Mouse (Mus musculus): ENCODE measurements at regions not wholly inside any gene's neighbourhood (a gene's known extent, or its start where the extent isn't known, plus 50 kb on each side); places are given as distances from the start of the nearest gene placed in this dataset.

DNA sequence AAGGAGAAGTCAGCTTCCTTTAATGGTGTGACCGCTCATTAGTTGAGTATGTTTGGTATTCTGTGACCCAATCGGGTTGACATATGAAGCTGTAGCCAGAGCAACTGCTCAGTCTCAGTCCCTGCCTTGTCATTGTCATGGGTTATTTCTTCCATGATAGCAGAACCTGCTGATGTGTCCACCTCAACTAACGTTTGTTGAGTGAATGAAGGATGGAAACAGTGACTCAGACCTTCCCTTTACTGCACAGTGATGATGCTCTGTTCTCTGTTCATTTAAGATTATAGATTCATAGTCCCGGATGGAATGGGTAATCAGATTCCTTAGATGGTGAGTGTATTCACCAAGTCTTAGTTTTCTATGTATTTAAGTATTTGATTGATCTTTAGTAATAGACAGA lies 493.3 kb upstream of the Adamts16 start:
- no peak for DNase-seq

DNA sequence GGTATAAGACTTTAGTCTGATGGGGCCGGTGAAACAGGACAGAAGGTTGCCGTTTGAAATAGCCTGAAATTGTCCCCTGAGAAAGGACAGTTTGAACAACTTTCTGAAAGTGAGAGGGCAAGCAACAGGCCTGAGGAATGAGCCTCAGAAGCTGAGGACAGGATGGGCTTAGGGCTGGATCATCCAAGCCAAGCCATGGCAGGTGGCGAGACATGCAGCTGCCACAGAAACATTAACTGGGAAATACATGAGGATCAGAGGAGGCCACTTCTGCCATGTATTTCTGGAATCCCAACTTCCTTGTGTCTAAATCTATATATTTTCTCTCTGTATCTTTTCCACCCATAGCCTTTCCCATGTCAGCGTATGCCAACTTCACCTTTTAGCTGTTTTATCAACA lies 491.5 kb upstream of the Adamts16 start:
- no peak for DNase-seq

DNA sequence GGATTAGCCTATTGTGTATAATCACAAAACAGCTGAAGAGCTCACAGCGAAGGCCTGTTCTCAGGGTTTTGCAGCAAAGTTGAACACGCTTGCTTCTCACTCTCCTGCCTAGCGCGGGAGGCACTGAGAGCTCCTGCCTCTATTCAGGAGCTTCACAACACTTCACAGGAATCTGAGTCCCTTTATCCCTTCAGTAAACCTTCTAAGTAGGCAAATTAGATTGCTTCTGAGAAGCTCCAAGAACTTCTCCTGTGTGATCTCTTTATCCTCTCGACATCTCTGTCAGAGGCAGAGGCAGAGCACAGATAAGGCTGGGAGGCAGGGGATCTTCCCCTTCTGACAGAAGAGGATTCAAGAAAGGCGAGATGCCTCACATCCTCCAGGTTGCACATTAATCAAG lies 488.7 kb upstream of the Adamts16 start:
- no peak for DNase-seq

DNA sequence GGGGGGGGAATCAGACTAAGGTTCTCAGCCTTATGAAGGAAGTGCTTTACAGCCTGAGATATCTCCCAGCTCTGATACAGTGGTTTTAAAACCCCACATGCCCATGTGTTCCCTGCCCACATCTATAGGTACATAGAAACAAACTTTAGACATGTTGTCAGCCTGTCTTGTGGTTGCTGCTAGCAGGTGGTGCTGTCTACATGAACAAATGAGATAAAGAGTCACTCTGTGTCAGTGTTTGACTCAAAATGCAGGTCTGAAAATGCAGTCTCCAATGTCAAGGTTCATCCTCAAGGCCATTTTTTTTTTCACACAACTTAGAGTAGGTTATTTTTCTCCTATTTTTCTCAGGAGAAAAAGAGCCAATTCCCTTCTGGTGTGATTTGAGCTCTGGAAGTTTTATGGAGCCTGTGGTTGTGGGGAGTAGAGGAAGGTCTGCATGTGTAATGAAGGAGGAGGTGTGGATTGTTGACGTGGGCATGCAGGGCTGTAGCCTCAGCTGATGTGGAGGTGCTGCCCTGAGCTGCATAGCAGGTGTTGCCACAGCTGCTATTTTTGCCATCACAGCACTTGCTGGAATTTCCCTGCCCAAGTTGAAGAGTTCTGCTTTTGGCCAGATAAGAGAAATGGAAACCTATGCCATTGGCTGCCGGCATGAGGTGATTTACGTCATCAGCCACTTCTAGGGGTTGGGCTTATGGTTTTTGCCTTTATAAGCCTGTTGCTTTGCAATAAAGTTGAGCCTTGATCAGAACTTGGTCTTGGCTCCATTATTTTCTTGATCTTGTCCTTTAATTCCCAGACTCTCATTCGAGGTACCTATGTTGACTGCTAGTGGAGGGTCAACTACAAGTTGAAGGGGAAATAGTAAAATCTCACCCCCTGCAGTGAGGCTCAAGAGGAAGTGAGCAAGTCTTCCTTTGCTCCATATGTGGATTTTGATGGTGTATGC lies 486.5 kb upstream of the Adamts16 start:
- no peak for DNase-seq

GRCm38 (mm10) chr13:71320489-71320888 lies 478.9 kb upstream of the Adamts16 start:
- no peak for DNase-seq

- DNase-seq, result no peak
Observed at GRCm38 (mm10) chr13:71303956-71304355, 462.3 kb upstream of the Adamts16 start.

- DNase-seq, result no peak
Observed at GRCm38 (mm10) chr13:71275991-71276390, 434.4 kb upstream of the Adamts16 start.

DNA sequence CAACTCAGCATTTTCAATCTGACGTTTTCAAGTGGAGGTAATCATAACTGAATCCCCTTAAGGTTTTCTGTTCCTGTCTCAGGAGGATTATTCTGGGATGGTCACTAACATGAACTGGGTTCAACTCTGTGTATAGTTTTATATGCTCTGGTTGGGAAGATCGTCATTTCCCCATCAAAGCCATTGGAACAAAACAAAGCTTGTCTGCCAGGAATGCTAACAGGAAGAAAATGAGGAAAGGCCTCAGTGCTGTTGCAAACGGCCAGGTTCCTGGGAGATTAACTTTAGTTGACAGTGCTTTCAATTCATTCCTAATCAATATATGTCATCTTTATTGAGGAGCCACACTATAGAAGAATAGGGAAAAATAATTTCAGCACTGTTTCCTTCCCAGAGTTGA lies 432.5 kb upstream of the Adamts16 start:
- no peak for DNase-seq

DNA sequence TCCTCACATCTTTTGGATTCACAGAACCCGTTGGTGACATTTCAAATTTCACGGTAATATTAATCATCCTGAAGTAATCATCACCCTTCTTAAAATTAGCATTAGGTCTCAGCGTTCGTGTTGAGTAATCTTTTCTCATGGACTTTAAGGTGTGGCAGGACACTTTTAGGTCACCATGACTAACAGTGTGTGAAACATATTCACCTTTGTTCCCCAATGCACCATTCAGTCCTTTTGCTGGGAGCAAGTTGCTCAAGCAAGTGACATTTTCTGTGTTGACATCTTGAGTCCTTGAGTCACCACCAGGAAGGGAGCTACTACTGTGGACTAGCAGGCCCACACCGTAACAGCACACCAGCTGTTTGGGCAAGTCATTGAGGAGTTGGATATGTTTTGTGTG lies 431.9 kb upstream of the Adamts16 start:
- no peak for DNase-seq

DNA sequence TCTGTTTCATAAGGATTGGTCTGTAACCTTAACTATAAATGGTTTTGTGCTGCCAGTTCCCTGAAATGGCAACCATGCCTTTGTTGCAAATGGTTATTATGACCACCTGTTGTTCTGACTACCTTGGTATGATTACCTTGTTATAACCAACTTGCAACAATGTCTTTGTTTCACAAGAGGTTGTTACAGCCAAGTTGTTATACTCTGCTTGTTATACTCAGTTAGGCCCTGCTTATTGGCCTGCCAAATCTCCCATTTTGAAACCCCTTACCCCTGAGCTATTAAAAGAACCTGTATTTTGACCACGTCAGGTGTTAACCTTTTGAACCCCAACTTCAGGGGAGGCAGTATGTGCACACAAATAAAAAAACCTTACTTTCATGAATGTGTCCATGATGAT lies 431.5 kb upstream of the Adamts16 start:
- DNase-seq, result no peak

- DNase-seq, result no peak
Observed at GRCm38 (mm10) chr13:71272431-71272830, 430.8 kb upstream of the Adamts16 start.

- DNase-seq, result no peak
Observed at GRCm38 (mm10) chr13:71271727-71272418, 430.3 kb upstream of the Adamts16 start.

- DNase-seq, result no peak
Observed at GRCm38 (mm10) chr13:71270370-71270769, 428.8 kb upstream of the Adamts16 start.

- DNase-seq, result no peak
Observed at GRCm38 (mm10) chr13:71269496-71269895, 427.9 kb upstream of the Adamts16 start.

DNA sequence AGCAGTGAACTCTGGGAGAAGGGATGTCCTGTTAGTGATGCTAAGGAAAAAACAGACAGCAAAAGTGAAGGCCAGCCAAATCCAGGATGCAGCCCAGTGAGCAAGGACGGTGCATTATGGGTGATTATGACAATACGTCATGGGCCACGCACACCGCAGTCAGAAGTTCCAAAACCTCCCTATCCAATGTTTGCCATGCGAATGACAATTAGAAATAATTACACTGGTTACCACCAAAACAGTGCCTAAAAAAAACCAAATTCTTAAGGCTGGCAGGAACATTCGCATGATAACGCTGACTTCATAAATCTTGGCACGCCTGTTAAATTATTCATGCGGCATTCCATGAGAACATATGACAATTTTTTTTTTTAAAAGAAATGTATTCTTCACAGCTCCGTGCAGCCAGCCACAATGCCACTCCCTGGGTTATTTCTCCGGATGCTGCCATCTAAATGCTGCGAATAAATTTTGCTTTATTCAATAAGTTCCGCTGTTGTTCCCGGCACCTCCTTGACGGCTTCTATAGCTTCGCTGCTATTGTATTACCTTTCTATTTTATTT lies 421.8 kb upstream of the Adamts16 start:
- no peak for DNase-seq

GRCm38 (mm10) chr13:71262575-71263295 lies 421.1 kb upstream of the Adamts16 start:
- peak; percentile 59 for DNase-seq

GRCm38 (mm10) chr13:71254016-71254415 lies 412.4 kb upstream of the Adamts16 start:
- no peak for DNase-seq

DNA sequence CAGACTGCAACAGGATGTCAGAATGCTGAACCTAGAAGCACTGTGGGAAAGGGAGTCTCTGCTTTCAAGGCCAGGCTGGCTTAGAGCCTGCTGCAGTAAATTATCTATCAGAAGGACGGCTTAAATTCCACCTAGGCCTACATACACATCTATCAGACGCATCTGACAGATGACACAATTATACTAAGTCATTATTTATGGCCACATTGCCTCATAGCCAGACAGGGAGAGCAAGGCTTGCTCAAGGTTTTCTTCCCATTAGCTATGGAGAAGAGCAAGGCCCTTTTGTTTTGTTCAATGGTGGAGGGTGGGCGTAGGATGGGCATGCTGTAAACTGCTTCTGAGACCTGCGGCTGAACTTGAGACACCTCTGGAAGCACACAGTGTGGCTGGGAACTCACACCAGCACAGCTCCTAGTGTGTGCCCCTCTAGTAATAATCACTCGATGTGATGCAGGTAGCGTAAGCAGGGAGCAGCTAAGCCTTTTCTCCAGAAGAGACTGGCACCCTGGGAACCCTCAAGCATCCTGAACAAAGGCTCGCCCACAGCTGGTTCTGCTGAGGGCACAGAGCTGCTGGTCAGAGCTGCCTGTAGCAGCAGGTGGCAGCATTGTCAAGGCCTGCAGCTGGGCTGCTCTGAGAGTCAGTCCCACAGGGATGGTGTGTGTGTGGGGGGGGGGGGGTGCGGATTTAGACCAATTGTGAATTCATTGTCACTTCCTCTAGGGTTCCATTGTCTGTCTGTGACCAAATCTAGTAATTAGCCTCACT lies 406.8 kb upstream of the Adamts16 start:
- peak; percentile 75 for DNase-seq

DNA sequence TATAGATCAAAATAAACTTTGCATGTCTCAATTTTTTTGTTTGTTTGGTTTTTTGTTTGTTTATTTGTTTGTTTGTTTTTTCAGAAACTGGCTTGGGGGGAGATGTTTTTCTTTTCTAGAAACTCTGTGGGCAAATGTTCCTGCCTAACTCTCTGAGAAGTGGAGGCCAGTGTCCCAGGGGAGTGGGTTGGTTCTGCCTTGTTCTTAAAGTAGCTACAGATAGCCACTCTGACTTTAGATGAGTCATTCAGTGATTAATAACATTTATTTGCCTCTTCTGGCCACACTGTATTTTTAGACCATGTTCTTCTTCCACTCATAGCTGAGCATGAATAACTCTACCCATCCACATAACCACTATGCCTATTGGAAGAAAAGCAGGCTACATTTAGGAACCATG lies 405.6 kb upstream of the Adamts16 start:
- DNase-seq, result no peak

DNA sequence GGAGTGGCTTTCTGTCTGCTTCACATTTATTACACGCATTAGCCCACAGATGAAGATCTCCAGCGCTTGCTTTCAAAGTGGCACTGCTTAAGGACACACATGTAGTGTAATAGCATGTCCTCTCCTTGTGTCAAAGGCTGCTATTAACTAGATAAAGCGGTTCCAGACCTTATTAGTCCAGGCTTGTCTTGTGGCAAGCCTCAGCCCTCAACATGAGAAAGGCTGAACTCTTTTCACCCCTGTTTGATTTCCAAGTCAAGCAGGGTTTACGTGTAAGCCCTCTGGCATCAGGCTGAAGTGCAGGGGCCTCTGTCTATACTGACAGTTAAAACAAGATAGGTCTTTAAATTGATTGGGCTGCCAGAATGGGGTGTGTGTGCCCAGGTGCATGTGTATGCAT lies 403.7 kb upstream of the Adamts16 start:
- no peak for DNase-seq

- DNase-seq, result no peak
Observed at GRCm38 (mm10) chr13:71239782-71240181, 398.2 kb upstream of the Adamts16 start.

GRCm38 (mm10) chr13:71235338-71235737 lies 393.7 kb upstream of the Adamts16 start:
- no peak for DNase-seq
